Mouse (Mus musculus) lung, postnatal 36 days (tissue): ENCODE measurements around the gene Txk.

Experiments
- DNase-seq: peaks from one replicate; pipeline ENCODE4 v3.0.0; 2022; ENCODE audit warnings: mixed read lengths

The Txk gene

DNA sequence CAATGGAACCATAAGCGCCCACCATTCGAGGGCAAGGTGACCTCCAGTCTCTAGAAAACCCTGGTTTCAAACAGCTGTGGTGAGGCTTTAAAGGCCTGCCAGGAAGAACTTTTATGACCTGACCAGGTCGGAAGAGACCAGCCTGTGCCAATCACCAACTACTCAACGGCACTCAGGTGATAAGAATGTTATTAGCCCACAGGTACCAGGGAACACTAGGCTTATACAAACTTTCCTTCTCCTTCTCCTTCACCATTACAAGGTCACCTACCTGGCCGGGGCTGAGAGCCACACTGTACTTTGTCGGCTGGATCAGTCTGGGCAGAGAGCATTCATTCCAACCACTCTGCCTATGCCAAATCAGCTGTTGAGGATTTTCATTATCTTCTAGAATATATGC lies 71.1 kb downstream of the Txk start:
- peak; percentile 45 for DNase-seq

DNA sequence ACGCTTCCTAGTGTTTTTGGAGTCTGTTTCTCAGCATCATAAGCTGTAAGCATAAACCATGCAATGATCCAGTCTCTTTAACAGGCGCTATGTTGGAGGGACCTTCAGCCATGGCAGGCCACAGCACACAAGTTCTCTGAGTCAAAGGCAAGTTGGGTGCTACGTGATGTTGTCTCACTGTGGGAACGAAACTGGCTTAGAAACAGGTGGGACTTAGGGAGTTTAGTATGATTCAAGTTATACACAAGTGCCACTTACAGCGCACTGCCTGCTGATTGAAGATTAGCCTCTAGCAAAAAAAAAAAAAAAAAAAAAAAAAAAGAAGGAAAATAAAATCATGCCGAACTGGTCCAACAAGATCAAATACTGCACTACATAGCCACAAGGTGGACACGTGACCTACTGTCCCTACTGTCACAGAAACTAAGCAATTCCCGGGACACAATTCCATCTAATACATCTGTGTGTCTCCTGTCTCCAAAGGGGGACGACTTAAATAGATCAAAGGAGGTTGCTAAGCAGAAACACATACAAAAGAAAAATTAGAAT lies 77.5 kb downstream of the Txk start:
- peak; percentile 31 for DNase-seq

GRCm38 (mm10) chr5:72671017-72671699 lies 81.4 kb downstream of the Txk start:
- DNase-seq, result no peak

DNA sequence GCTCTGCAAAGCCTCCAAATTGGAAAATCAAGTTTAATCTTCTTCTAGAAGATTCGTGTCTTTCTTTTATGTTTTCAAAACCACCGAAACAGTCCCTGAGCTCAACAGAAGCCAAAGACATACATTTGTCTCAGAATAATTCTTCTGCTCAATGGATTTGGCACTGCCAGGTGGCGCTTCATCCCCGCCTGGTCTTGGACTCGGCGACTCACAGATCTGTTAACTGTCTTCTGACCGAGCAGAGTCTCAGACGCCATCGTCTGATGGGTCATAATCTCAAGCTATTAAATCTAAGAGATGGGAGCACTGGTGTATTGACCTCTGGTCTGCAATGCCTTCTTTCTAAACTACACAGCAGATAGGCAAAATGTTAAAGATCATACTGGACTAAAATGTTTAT lies 84.2 kb downstream of the Txk start:
- no peak for DNase-seq

DNA sequence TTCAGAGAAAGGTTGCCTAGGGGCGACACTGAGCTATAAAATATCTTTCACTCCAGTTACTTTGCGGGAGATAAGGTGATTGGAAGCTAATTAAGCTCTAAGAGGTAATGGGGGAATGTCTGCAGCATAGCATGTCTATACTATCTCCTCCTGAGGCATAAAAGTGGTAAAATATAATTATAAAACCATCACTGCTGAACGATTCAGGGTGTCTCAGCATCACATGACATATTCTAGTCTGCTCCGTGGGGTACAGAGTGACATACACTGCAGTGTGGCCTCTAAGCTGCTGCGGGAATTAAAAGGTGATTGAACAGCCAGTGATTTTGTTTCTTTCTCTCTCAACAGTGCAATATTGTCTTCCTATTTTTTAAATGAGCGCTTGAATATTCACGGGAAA lies 86.1 kb downstream of the Txk start:
- no peak for DNase-seq

DNA sequence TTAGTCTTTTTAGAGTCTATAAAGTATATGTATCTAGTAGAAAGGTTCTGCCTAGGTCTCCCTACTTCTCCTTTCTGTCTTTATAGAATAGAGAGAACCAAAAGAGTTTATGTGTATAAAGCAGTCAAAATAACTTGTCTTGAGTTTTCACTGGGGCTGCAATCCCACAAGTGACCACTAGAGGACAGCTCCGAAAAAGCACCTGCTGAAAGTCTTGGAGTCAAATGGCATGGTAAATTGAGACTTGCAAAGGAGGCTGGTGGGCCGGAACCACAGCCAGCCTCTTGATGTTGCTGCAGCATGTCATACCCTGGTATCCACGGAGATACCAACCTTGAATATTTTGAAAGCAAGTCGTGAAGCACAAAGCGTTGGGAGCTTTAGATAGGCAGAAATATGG lies 87.3 kb downstream of the Txk start:
- DNase-seq, result peak; percentile 76

DNA sequence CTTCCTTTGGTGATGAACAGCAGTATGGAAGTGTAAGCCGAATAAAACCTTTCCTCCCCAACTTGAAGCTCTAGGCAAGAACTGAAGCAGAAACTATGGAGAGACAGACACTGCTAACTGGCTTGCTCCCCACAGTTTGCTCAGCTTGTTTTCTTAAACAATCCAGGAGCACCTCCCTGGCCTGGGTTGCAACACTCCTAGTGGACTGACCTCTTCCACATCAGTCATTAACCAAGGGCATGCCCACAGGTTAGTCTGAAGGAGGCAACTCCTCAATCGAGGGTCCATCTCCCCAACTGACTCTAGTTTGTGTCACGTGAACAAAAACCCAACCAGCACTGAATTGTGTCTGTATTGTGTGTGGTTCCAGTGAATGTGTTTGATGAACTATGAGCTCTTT lies 87.7 kb downstream of the Txk start:
- peak; percentile 44 for DNase-seq

DNA sequence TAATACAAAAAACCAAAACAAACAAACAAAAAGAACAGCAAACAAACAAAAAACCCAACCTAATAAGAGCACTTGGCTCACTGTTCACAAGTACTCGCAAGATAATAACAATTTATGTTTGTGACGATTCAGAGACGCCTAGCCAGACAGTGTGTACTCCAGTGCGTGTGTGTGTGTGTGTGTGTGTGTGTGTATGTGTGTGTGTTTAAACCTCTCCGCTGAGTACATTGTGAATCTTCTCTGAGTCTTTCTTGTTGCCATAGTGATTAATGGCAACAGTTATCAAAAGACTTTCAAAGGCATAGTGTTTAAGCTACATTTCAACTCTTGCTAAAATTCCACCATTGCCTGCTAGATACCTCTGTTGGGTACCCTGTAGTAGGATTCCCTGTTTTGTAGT lies 88.5 kb downstream of the Txk start:
- DNase-seq, result no peak

- no peak for DNase-seq
Measured at GRCm38 (mm10) chr5:72661051-72661781, 91.4 kb downstream of the Txk start.

GRCm38 (mm10) chr5:72658375-72658774 lies 94.2 kb downstream of the Txk start:
- DNase-seq, result no peak

- DNase-seq, result no peak
Measured at GRCm38 (mm10) chr5:72656270-72656791, 96.2 kb downstream of the Txk start.

DNA sequence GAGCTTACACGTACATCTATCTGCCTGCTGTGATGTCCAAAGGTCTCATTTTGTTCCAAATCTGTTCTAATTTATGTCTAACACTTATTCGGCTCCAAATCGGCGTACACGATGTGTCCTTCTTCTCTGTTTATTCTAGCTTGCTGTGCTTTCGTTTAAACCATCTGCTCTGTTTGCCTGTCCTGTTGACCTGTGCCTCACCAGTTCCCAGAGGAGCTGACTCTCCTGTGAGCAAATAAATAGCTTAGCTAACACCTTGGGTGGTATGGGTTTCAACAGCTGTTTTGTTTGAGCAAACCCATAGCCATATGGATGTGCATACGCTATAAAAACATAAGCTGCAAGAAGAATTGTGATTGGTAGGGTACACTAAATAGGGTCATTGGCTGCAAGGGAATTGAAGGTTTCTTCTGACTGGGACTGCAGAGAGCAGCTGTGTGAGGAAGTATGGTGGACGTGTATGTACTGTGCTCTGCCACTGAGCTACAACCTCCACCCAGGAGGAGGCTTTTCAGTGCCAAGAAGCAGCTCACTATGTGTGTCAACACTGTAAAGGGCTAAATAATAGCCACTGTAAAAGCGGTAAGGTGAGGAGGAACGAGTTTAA lies 99.4 kb downstream of the Txk start:
- DNase-seq, result no peak

- DNase-seq, result no peak
Measured at GRCm38 (mm10) chr5:72648987-72649735, 103.4 kb downstream of the Txk start.

DNA sequence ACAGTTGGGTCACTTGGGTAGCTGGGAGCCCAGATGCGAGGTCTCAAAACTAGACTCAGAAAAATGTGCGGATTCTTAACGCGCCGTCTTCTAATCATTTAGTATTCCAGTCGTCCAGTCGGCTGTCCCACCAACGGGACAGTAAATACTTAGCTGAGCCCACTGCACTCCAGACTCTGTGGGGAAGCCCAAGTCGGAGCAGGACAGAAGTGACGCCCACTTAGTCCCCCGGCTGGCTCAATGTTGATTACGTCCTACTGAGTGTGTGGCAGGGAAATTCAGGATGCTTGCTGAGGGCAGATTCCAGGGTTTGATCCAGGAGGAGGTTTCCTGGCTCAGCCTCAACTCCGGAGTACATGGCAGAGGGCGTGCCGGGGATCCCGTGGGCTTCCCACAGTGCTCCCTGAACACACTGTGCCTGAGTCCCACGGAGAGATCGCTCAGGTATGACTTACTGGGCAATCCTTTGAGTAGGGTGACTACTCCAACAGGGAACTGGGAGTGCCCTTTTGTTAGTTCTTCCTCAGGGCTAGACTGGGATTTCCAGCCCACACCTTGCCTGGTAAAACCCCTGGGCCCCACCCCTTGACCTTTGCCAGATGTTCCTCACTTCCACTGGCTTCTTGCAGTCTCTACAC lies 104.5 kb downstream of the Txk start:
- peak; percentile 16 for DNase-seq

GRCm38 (mm10) chr5:72647418-72647907 lies 105.1 kb downstream of the Txk start, which contains the start of gene Nipal1:
TSS of gene Nipal1 (plus strand) at chr5:72647795.
- DNase-seq, result peak; percentile 78

GRCm38 (mm10) chr5:72646996-72647395 lies 105.6 kb downstream of the Txk start:
- DNase-seq, result no peak

DNA sequence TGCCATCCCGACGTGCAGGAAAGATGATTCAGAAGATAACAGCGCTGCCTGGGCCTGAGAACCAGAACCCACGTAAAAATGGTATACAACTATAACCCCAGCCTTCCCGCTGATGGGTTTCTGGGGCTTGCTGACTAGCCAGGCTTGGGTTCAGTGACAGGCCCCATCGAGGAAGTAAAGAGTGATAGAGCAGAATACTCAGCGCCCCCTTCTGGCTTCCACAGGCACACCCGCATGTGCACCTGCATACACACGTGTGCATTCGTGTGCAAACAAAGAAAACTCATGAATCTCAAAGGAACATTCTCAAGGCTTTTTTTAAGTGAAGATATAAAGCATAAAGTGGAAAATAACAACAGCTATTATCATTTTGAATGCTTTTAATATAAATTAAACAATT lies 106.4 kb downstream of the Txk start:
- peak; percentile 45 for DNase-seq
